Mouse (Mus musculus) heart, embryonic 14.5 days (tissue): ENCODE measurements at regions not wholly inside any gene's neighbourhood (a gene's known extent, or its start where the extent isn't known, plus 50 kb on each side); places are given as distances from the start of the nearest gene placed in this dataset.

Experiments
- ATAC-seq: fragments of 200-750 bp; cut with Nextera tagmentation; 2 replicates; pipeline ENCODE4 v1.8.0; 2017; ENCODE audit warnings: low read depth, moderate TSS enrichment; ENCODE audit not compliant: insufficient number of reproducible peaks, insufficient read depth, low FRiP score
- H3K27ac ChIP-seq, 2 experiments: fragments of 200-500 bp in 1 of 2; fragments of 300-500 bp in 1 of 2; sonication (generic) in 1 of 2; replicated peaks in 1 of 2; 2 replicates each; pipeline ENCODE4 v1.5.1; 2012 to 2014; ENCODE audit warnings: low read depth in 2 of 2, low read length in 2 of 2, control low read depth in 1 of 2, mild to moderate bottlenecking in 1 of 2, mixed read lengths in 1 of 2; ENCODE audit not compliant: control insufficient read depth in 1 of 2, insufficient read depth in 1 of 2
- H3K27me3 ChIP-seq: fragments of 300-500 bp; sonication (generic); 2 replicates; pipeline ENCODE4 v1.6.1; 2014; ENCODE audit warnings: mild to moderate bottlenecking, low read length, control low read depth; ENCODE audit not compliant: control insufficient read depth, insufficient read depth
- H3K36me3 ChIP-seq: fragments of 300-500 bp; sonication (generic); 2 replicates; pipeline ENCODE4 v1.6.1; 2014; ENCODE audit warnings: mild to moderate bottlenecking, control low read depth, low read length, mixed read lengths; ENCODE audit not compliant: control insufficient read depth, insufficient read depth
- H3K4me1 ChIP-seq, 2 experiments: fragments of 200-500 bp in 1 of 2; fragments of 300-500 bp in 1 of 2; sonication (generic) in 1 of 2; 2 replicates each; pipeline ENCODE4 v1.6.1; 2012 to 2014; ENCODE audit warnings: low read length in 2 of 2, control low read depth in 1 of 2, mixed read lengths in 1 of 2; ENCODE audit not compliant: control insufficient read depth in 2 of 2, insufficient read depth in 2 of 2
- H3K4me2 ChIP-seq: fragments of 300-500 bp; sonication (generic); 2 replicates; pipeline ENCODE4 v1.6.1; 2014; ENCODE audit warnings: mild to moderate bottlenecking, low read length
- H3K4me3 ChIP-seq, 2 experiments: fragments of 200-500 bp in 1 of 2; fragments of 300-500 bp in 1 of 2; sonication (generic) in 1 of 2; 2 replicates each; pipeline ENCODE4 v1.5.1; 2012 to 2014; ENCODE audit warnings: low read length in 2 of 2, mild to moderate bottlenecking in 2 of 2, control low read depth in 1 of 2, low read depth in 1 of 2, moderate library complexity in 1 of 2; ENCODE audit not compliant: control insufficient read depth in 1 of 2, insufficient read depth in 1 of 2
- H3K9ac ChIP-seq: fragments of 300-500 bp; sonication (generic); 2 replicates; pipeline ENCODE4 v1.6.1; 2014; ENCODE audit warnings: mild to moderate bottlenecking, low read length
- H3K9me3 ChIP-seq: fragments of 300-500 bp; sonication (generic); 2 replicates; pipeline ENCODE4 v1.6.1; 2016; ENCODE audit warnings: low read length, control low read depth; ENCODE audit not compliant: control insufficient read depth
- WGBS: fragments of 180-500 bp; shearing (Covaris S2); extraction: QIAGEN DNeasy Blood & Tissue Kit; methylation state at CpG from one replicate; pipeline ENCODE4 v1.1.7; 2014; 5-methylcytosine and 5-hydroxymethylcytosine counted together

GRCm38 (mm10) chr12:17113465-17114177, 63.1 kb downstream of the Kcnf1 start:
- 48% methylated on average over 12 of the region's 12 CpGs for WGBS
- Histone ChIP-seq H3K9me3 (no peaks in the 10 kb centered on the region), H3K9ac (no peak overlapping the region), H3K4me3 (no peak overlapping the region), H3K4me1 (peaks cover 0 to 7% of the 10 kb centered on the region in 2 experiments; a peak in 1 of 4 replicates), H3K4me2 (no peak overlapping the region), H3K27ac (no peak overlapping the region), H3K27me3 (no peaks in the 10 kb centered on the region), H3K36me3 (no peaks in the 10 kb centered on the region)
- ATAC-seq = no peak

DNA sequence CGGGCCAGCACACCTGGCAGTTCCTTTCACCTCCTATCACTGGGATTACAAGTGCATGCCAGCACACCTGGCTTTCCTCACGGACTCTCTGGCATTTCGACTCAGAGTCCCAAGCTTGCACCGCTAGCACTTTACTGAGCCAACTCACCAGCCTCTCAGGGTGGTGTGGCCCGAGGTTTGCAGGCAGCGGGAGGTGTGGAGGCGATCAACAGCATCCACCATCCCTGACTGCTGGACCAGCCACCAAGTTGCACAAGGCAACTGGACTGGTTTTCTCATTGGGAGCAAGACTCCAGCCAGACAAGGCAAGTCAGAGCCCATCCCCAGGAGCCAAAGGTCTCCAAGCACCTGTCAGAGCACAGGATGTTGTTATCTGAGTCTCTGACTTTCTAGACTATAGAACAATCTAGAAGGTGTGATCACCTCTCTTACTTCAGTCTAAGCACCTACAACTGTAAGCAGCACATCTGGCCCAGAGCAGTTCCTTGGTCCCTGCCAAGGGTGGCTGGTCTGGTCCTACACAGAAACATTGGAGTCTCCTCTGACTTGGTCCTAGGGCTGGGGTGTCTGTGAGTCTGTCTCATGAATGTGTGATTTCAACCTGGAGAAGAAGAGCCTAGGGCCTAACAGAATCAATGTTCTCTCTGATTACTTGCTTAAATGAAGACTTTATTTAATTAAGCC, 63.8 kb downstream of the Kcnf1 start:
- ATAC-seq = no peak
- Histone ChIP-seq H3K27me3 (no peaks in the 10 kb centered on the region), H3K4me1 (peaks cover 0 to 7% of the 10 kb centered on the region in 2 experiments; a peak in 1 of 4 replicates), H3K36me3 (no peaks in the 10 kb centered on the region), H3K9ac (no peak overlapping the region), H3K4me2 (no peak overlapping the region), H3K27ac (no peak overlapping the region), H3K9me3 (no peaks in the 10 kb centered on the region), H3K4me3 (no peak overlapping the region)
- 75% methylated on average over 7 of the region's 7 CpGs for WGBS

DNA sequence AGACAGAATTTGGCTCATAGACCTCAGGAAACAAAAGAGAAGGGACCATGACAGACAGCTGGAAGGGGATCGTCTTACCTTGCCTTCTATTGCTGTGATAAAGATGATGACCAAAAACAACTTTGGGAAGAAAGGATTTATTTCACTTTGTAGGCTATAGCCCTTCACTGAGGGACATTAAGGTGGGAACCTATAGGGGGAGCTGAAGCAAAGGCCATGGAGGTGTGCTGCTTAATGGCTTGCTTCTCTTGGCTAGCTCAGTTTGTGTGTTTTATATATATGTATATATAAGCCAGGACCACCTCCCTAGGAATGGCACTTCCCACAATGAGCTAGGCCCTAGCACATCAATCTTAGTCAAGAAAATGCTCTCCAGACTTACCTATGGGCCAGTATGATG, 70.5 kb downstream of the Kcnf1 start:
- no peak overlapping the region for H3K4me3 ChIP-seq
- H3K9ac ChIP-seq = no peak overlapping the region
- no peaks in the 10 kb centered on the region for H3K4me1 ChIP-seq
- 70% methylated on average over 1 of the region's 1 CpGs for WGBS
- H3K9me3 ChIP-seq = no peaks in the 10 kb centered on the region
- no peak for ATAC-seq
- H3K27me3 ChIP-seq = no peaks in the 10 kb centered on the region
- no peaks in the 10 kb centered on the region for H3K36me3 ChIP-seq
- H3K27ac ChIP-seq = no peak overlapping the region
- no peak overlapping the region for H3K4me2 ChIP-seq

GRCm38 (mm10) chr12:17105057-17105712, 71.5 kb downstream of the Kcnf1 start:
- Histone ChIP-seq H3K4me2 (no peak overlapping the region), H3K27me3 (no peaks in the 10 kb centered on the region), H3K27ac (no peak overlapping the region), H3K9ac (no peak overlapping the region), H3K4me3 (no peak overlapping the region), H3K36me3 (no peaks in the 10 kb centered on the region), H3K4me1 (no peaks in the 10 kb centered on the region), H3K9me3 (no peaks in the 10 kb centered on the region)
- no peak for ATAC-seq
- 75% methylated on average over 6 of the region's 6 CpGs for WGBS

DNA sequence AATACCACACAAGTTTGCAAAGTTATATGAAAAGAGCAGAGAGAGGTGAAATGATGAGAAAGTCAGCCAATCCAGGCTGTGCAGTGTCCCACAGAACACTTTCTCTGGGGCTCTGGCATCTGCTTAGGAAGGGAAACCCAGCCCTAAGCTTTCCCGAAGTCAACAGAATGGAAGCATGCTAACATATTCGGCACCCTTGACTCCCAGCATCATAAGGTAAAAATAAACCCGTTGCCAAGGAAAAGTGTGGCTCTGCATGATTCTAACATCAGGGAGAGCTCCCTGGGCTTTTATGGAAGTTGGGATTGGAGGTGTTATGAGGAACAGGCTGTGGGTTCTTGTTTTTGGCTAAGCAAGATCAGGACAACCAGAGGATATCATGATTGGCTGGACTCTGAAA, 74.8 kb downstream of the Kcnf1 start:
- no peaks in the 10 kb centered on the region for H3K9me3 ChIP-seq
- H3K36me3 ChIP-seq = no peaks in the 10 kb centered on the region
- H3K27me3 ChIP-seq = no peaks in the 10 kb centered on the region
- H3K4me2 ChIP-seq = no peak overlapping the region
- H3K9ac ChIP-seq = no peak overlapping the region
- H3K4me3 ChIP-seq = no peak overlapping the region
- no peak for ATAC-seq
- 74% methylated on average over 3 of the region's 3 CpGs for WGBS
- H3K4me1 ChIP-seq = peaks cover 5 to 10% of the 10 kb centered on the region in 2 experiments
- H3K27ac ChIP-seq = no peak overlapping the region

GRCm38 (mm10) chr12:17097800-17098271, 78.9 kb downstream of the Kcnf1 start:
- Histone ChIP-seq H3K9me3 (no peaks in the 10 kb centered on the region), H3K27ac (no peak overlapping the region), H3K4me2 (no peak overlapping the region), H3K9ac (no peak overlapping the region), H3K36me3 (no peaks in the 10 kb centered on the region), H3K4me3 (no peak overlapping the region), H3K27me3 (no peaks in the 10 kb centered on the region), H3K4me1 (peaks cover 9 to 15% of the 10 kb centered on the region in 2 experiments)
- WGBS = 72% methylated on average over 15 of the region's 15 CpGs
- no peak for ATAC-seq

DNA sequence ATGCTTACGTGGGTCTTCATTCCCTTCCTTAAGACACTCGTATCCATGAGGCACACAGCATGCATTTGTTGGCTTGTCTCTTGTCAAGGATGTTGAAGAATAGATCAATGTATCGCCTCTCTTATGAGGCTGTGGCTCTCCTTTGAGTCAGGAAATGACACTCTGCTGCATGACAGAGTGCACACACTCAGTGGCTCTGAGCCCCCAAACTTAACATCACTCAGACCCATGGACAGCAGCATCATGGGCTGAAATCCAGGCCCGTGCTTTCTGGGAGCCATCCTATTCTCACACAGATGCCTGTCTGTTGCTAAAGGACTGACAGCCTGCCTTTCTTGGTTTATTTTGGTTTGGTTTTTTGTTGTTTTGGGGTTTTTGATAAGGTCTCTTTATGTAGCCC, 81.9 kb downstream of the Kcnf1 start:
- no peaks in the 10 kb centered on the region for H3K27me3 ChIP-seq
- H3K27ac ChIP-seq = no peak overlapping the region
- no peak for ATAC-seq
- peaks cover 13 to 18% of the 10 kb centered on the region in 2 experiments for H3K4me1 ChIP-seq
- H3K9ac ChIP-seq = no peak overlapping the region
- H3K4me3 ChIP-seq = no peak overlapping the region
- WGBS = 88% methylated on average over 4 of the region's 4 CpGs
- no peaks in the 10 kb centered on the region for H3K36me3 ChIP-seq
- no peaks in the 10 kb centered on the region for H3K9me3 ChIP-seq
- H3K4me2 ChIP-seq = no peak overlapping the region
